Mouse (Mus musculus): Measurements from ENCODE around the gene Myo15b.

Myo15b gene

DNA sequence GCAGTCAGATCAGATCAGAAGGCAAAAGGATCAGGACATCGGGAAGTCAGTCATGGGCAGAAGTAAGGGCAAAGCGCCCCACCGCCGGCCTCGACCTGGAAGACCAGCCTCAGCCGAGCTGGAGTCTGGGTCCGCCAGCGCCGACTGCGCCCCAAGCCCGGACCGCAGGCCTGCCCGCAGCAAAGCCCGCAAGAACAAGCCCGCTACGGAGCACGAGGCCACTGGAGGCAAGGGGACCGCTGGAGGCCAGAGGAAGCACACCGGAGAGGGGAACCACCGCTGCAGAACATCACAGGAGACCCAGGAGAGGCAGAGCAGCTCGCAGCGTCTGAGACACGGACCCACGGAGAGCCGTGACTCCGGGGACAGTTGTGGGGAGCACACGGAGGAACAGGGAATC lies at the start of gene Myo15b:
Gene Myo15b (plus strand): TSS at position 53 of the 400 bp plus-strand sequence.
- DNase-seq (ENCODE audit: low spot score), result no peak

DNA sequence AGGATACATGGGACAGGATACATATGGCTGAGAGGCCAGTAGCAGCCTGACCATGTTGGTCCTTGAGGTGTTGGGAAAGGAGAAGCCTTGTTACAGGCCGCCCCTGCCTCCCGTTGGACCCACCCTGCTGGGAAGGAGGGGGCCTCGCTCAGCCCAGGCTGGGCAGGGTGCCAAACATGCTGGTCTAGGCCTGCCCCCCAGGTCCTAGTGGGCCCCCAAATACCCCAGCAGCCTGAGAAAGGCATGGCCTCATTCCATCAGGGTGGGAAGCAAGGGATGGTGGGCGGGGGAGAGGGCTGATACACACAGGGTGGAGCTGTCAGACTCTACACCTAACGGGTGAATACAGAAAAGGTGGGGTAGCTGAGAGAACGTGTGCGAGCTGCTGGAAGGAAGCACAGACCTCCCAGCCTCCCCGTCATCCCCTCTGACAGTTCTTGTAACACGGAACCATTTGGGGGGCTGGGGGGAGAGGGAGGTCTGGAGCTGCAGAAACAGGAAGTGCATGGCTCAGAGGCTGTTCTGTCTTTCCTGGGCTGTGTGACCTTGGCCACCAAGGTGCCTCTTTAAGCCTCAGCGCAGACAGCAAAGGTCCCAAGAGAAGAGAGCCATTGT lies 49.4 kb upstream of the Myo15b start:
- DNase-seq (ENCODE audit: low spot score), result no peak

DNA sequence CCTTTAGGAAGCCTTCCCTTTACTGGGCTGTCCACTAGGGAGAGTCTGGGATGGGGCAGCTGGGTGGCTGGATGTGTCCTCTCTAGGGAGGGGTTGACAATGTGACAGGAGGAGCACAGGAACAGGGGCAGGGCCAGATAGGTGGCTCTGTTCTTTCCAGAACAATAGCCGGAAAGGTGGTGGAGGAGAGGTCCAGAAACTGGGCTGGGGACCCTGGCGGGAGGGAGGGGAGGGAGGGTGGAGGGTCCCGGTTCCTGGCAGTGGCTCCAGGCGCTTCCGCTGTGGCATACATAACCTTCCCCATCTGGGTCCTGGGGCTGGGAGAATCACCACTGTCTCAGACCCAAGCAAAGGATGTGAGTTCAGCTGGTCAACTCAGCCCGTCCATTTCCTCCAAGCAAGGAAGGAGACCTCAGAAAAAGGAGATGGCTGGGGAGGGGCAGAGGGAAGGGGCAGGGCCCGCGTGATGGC lies 48.9 kb upstream of the Myo15b start:
- DNase-seq (ENCODE audit: low spot score), result no peak

- DNase-seq (ENCODE audit: low spot score), result peak; percentile 53
Observed at GRCm38 (mm10) chr11:115810377-115810776, 47.8 kb upstream of the Myo15b start.

DNA sequence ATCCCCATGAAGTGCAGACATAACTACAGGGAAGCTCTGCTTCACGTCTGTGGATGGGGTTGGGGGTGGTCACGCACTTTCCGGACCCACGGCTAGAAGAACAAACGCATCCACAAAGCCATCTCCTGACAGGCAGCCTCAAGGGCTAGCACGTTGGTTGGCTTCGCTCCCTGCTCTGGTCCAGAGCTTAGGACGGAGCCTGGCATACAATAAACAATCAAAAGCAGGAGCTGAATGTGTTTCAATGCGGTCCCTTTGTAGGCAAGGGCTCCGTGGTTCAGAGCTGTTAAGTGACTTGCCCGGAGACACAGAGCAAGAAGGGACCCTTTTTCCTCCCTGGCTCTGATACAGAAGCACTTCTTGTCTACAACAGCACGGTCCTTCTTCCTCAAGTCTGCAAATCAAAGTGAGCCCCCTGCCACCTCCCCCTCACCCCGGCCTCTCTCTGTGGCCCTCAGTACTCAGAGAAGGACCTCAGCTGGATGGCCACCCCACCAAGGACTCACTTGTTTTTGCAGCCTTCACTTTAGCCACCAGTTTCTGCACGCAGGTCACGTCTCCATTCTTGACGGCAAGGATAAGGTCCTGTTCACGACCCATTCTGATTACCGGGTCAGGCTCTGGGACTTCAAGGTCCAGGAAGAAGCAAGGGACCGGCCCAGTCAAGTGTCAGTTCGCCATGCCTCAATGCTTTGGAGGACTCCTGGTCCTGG lies 46.7 kb upstream of the Myo15b start:
- DNase-seq (ENCODE audit: low spot score), result no peak

DNA sequence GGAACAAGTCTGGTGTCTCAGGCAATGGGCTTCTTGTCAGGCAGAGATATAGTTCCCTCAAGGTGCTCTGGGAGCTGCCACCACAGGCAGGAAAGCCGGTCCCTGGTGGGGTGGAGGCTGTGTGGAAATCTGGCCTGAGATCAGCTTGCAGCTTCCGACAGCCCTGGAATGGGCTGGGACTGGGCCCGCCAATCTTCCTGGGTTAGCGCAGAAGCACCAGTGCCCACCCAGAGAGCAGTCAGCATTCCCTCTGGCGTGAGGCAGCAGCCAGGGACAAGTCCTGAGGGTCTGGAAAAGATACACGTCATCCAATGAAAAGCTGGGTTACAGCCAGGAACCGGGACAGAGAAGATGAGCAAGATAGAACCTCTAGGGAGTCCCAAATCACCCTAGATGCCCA lies 46.1 kb upstream of the Myo15b start:
- DNase-seq (ENCODE audit: low spot score), result no peak

GRCm38 (mm10) chr11:115812533-115813420 lies 45.4 kb upstream of the Myo15b start:
- no peak for DNase-seq (ENCODE audit: low spot score)

DNA sequence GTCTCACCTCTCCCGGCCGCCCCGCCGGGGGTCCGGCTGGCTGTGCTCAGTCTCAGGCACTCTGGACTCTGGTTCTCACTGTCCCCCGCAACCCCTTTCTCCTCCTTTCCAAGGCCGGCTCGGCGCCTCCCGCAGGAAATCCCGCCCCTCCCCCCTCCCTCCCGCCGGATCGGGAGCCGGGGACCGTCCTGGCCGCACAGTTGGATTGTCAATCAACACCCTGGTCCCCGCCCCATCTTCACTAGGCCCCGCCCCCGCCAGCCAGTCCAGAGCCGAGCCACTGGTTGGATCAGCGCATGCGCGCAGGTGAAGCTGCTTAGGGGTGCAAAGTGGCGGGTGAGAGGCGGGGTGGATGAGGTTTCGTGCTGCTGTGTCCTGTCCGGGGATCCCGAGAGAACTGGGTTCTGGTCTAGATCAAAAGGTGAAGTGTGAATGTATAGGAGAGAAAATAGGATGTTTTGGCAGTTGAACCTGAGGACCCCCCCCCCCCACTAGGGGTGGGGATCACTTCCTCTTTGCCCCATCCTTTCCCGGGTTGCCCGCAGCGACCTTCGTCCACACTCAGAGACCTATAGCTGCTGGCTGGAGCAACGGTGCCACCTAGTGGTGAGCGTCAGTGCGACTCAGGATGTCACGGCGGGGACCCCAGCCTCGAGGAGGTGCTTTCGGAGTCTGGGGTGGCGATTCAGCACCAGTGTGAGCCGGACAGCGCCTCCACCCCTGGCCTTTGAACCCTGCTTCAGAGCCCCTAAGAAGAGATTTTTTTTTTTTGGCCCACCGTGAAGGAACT lies 44.5 kb upstream of the Myo15b start, which contains the start of gene Caskin2:
Gene Caskin2 (minus strand): TSS at position 133 of the 790 bp plus-strand sequence.
- peak; percentile 91 for DNase-seq (ENCODE audit: low spot score)

DNA sequence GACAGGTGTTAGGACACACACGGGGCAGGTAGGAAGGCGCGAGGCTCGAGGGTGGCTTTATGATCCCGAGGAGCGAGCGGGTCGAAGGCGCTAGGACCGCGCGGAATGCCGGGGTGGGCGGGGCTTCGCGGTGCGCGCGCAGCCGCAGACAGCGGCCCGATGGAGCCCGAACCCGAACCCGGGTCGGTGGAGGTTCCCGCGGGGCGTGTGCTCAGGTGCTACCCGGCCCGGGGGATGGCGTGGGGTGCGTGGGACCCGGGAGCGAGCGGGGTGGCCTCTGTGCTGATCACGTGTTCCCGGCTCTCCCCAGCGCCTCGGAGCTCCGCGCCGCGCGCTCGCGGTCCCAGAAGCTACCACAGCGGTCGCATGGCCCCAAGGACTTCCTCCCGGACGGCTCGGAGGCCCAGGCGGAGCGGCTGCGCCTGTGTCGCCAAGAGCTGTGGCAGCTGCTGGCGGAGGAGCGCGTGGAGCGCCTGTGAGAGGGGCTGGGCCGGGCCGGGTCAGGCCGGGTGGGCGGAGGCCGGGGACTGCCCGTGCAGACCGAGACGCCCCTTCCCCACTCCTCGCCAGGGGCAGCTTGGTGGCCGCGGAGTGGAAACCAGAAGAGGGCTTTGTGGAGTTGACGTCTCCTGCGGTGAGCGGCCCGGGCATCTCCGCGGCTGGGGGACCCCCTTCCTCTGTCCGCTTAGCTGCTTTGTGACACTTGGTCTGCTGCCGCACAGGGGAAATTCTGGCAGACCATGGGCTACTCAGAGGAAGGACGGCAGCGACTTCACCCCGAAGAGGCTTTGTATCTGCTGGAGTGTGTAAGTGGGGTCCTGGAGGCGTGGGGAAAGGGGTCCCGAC lies 43.4 kb upstream of the Myo15b start, which contains the start of gene Tsen54:
Gene Tsen54 (plus strand): TSS at position 120 of the 846 bp plus-strand sequence.
- peak; percentile 84 for DNase-seq (ENCODE audit: low spot score)

- no peak for DNase-seq (ENCODE audit: low spot score)
Observed at GRCm38 (mm10) chr11:115817331-115817730, 40.9 kb upstream of the Myo15b start.

- no peak for DNase-seq (ENCODE audit: low spot score)
Observed at GRCm38 (mm10) chr11:115819915-115820623, 38.1 kb upstream of the Myo15b start.

- no peak for DNase-seq (ENCODE audit: low spot score)
Observed at GRCm38 (mm10) chr11:115821001-115821400, 37.2 kb upstream of the Myo15b start.

GRCm38 (mm10) chr11:115823774-115824740 lies 34.1 kb upstream of the Myo15b start, which contains the start of gene Llgl2:
TSS of gene Llgl2 (plus strand) at chr11:115824049.
- peak; percentile 74 for DNase-seq (ENCODE audit: low spot score)

- no peak for DNase-seq (ENCODE audit: low spot score)
Observed at GRCm38 (mm10) chr11:115824813-115825212, 33.4 kb upstream of the Myo15b start.

- no peak for DNase-seq (ENCODE audit: low spot score)
Observed at GRCm38 (mm10) chr11:115826487-115826886, 31.7 kb upstream of the Myo15b start.

- DNase-seq (ENCODE audit: low spot score), result no peak
Observed at GRCm38 (mm10) chr11:115827624-115828023, 30.6 kb upstream of the Myo15b start.

GRCm38 (mm10) chr11:115829036-115829435 lies 29.2 kb upstream of the Myo15b start:
- DNase-seq (ENCODE audit: low spot score), result no peak

GRCm38 (mm10) chr11:115830550-115831325 lies 27.5 kb upstream of the Myo15b start:
- DNase-seq (ENCODE audit: low spot score), result no peak

Measured in ovary, postnatal 14 days (tissue).